Mouse (Mus musculus) right cerebral cortex, postnatal 10 days (tissue): ENCODE measurements around the gene Zfp982.
"Not testable (repeated sequence)": the region's sequence is repeated elsewhere in the genome, so short reads cannot be mapped to it uniquely, and the experiment has no call there.

ENCODE experiments used
- DNase-seq, 2 experiments: peaks; one replicate each; pipeline ENCODE4 v3.0.0; 2021; ENCODE audit warnings: low spot score in 2 of 2

Zfp982 gene

DNA sequence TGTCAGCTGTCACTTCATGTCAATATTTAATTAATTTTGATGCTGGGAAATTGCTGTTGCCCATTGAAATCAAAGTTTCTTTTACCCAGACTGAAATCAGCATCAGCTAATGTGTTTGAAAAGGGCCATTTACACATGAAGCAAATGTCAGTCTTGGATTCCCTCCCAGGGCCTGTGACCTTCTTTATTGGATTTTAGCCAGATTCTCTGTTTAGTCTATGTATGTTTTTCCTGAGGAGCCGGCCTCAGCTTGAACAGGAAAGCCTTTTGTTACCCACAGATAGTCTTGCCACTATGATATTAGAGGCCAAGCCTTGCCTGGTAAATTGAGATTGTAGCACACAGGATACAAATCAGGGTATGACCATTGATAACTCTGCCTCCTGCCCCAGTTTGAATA is 66.9 kb downstream of the Zfp982 start:
- DNase-seq, result not testable (repeated sequence)
